Mouse (Mus musculus) retina, adult 2 months (tissue): ENCODE measurements around the gene Spata33.

Experiments used
- DNase-seq: peaks from one replicate; pipeline ENCODE4 v3.0.0-alpha.2; 2012; ENCODE audit warnings: low read depth, low spot score

Spata33 gene

GRCm38 (mm10) chr8:123271147-123271546 lies 58.5 kb downstream of the Spata33 start:
- no peak for DNase-seq
